In the genomic region with DNA sequence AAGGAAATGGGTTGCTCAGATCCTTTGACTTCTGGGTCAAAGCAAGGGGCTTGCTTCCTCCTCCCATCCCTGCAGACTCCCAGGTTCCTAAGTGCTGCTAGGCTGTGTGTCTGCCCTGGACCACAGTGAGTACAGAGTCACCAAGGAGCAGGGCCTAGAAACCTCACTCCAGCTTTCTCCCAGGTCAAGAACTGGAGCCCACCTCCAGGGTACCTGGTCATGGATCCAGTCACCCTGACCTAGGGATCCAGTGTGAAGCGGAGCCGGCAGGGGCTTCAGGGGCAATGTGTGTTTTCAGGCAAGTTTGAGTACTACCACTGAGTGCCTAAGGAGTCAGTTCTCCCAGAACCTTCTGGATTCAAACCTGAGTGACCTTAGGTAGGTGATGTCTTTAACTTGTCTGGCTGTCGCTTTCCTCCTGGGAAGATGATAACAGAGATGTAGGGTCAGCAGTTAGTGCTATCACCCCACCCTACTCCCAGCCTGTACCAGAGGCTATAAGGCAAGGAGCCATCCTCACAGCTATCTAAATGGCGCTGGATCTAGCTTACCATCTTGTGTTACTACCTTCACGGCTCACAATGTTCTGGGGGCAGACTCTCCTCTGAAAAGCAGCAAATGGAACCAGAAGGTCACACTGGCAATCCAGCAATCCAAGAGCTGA, we compare ENCODE assay signal across 26 mouse cellular contexts. TPM values are rescaled to one million over a fixed set of nuclear protein-coding genes. Genes with fewer than 3 reads are reported as not detected.
DNase-seq lines count a peak whose midpoint lies in the region; ATAC-seq and TF ChIP-seq lines count a peak whose summit lies in the region.
"Had no signal": no experiment of that assay in that cellular context is flagged by ENCODE, and none has a peak within 500 bp of the region (broad histone marks: within the 10 kb centered on the region; RNA-seq: fewer than 3 reads in every experiment).

No protein-coding gene starts in this region.

- no peak for ATAC-seq in heart, embryonic 13.5 days (ENCODE audit: extremely low read depth, insufficient number of reproducible peaks, low FRiP score, low TSS enrichment)
- ATAC-seq in heart, embryonic 12.5 days (ENCODE audit: insufficient number of reproducible peaks, low FRiP score) = no peak
- ATAC-seq in intestine, embryonic 14.5 days (replicated peaks; ENCODE audit: low FRiP score, low TSS enrichment, low read depth) = no peak
- ATAC-seq in intestine, postnatal 0 days = no peak
- ATAC-seq: CD4-positive, CD25-positive, alpha-beta regulatory T cell, adult 4 months; forebrain, embryonic 15.5 days; hindbrain, postnatal 0 days; inflammation-experienced regulatory T-cells, adult 6 months had no signal

- H3K27me3 ChIP-seq in heart, embryonic 13.5 days (replicated peaks) = peaks cover 57% of the 10 kb centered on the region
- peaks cover 43% of the 10 kb centered on the region for H3K27me3 ChIP-seq in heart, embryonic 12.5 days (replicated peaks)
- H3K27me3 ChIP-seq in intestine, embryonic 14.5 days (replicated peaks; ENCODE audit: control insufficient read depth, insufficient read depth, low read length) = peaks cover 72% of the 10 kb centered on the region
- H3K27me3 ChIP-seq in intestine, postnatal 0 days (replicated peaks; ENCODE audit: control insufficient read depth, insufficient read depth, low read length) = peaks cover 58% of the 10 kb centered on the region

- no peak overlapping the region for H3K4me2 ChIP-seq in heart, embryonic 13.5 days
- no peak overlapping the region for H3K4me2 ChIP-seq in heart, embryonic 12.5 days
- no peak overlapping the region for H3K4me2 ChIP-seq in intestine, embryonic 14.5 days (ENCODE audit: low read length)
- no peak overlapping the region for H3K4me2 ChIP-seq in intestine, postnatal 0 days (replicated peaks; ENCODE audit: low read depth)
- H3K4me2 ChIP-seq: embryonic facial prominence, embryonic 13.5 days; forebrain, embryonic 15.5 days; hindbrain, embryonic 14.5 days had no signal

- H3K27ac ChIP-seq in heart, embryonic 13.5 days (replicated peaks) = peak overlapping the region; percentile 32; the same call in 1 of the 2 replicates
- H3K27ac ChIP-seq in heart, embryonic 12.5 days (ENCODE audit: poor library complexity, severe bottlenecking) = no peak overlapping the region
- no peak overlapping the region for H3K27ac ChIP-seq in intestine, embryonic 14.5 days (ENCODE audit: low read depth)
- H3K27ac ChIP-seq in intestine, postnatal 0 days (ENCODE audit: low read depth, low read length) = no peak overlapping the region
- H3K27ac ChIP-seq: embryonic facial prominence, embryonic 13.5 days; forebrain, embryonic 15.5 days; hindbrain, embryonic 14.5 days; hindbrain, postnatal 0 days had no signal

- no peak overlapping the region for H3K4me3 ChIP-seq in heart, embryonic 13.5 days
- H3K4me3 ChIP-seq in heart, embryonic 12.5 days = no peak overlapping the region
- no peak overlapping the region for H3K4me3 ChIP-seq in intestine, embryonic 14.5 days (ENCODE audit: low read depth, low read length)
- no peak overlapping the region for H3K4me3 ChIP-seq in intestine, postnatal 0 days (ENCODE audit: low read depth, low read length)
- H3K4me3 ChIP-seq: embryonic facial prominence, embryonic 13.5 days; erythroblast, embryonic 14.5 days; forebrain, embryonic 15.5 days had no signal

- peaks cover 71% of the 10 kb centered on the region for H3K36me3 ChIP-seq in heart, embryonic 13.5 days
- H3K36me3 ChIP-seq in heart, embryonic 12.5 days = peaks cover 56% of the 10 kb centered on the region
- H3K36me3 ChIP-seq in intestine, embryonic 14.5 days (ENCODE audit: control insufficient read depth, insufficient read depth, low read length) = no peaks in the 10 kb centered on the region
- H3K36me3 ChIP-seq in intestine, postnatal 0 days (ENCODE audit: control insufficient read depth, insufficient read depth) = no peaks in the 10 kb centered on the region
- H3K36me3 ChIP-seq: embryonic facial prominence, embryonic 13.5 days; forebrain, embryonic 15.5 days had no signal

- 65% methylated on average over 5 of the region's 5 CpGs for WGBS in heart, embryonic 13.5 days
- 60% methylated on average over 5 of the region's 5 CpGs for WGBS in heart, embryonic 12.5 days
- WGBS in intestine, embryonic 14.5 days = 64% methylated on average over 5 of the region's 5 CpGs
- WGBS in intestine, postnatal 0 days = 68% methylated on average over 5 of the region's 5 CpGs

- H3K4me1 ChIP-seq in heart, embryonic 13.5 days = peaks cover 20% of the 10 kb centered on the region
- peaks cover 9% of the 10 kb centered on the region; the same call in 1 of the 2 replicates for H3K4me1 ChIP-seq in heart, embryonic 12.5 days (replicated peaks)
- no peaks in the 10 kb centered on the region for H3K4me1 ChIP-seq in intestine, embryonic 14.5 days (replicated peaks; ENCODE audit: control insufficient read depth, insufficient read depth, low read length)
- no peaks in the 10 kb centered on the region for H3K4me1 ChIP-seq in intestine, postnatal 0 days (replicated peaks; ENCODE audit: control insufficient read depth, insufficient read depth, low read length)

- peaks cover 9% of the 10 kb centered on the region for H3K9me3 ChIP-seq in heart, embryonic 13.5 days
- H3K9me3 ChIP-seq in heart, embryonic 12.5 days (replicated peaks) = peaks cover 7% of the 10 kb centered on the region
- 0 out of 2 replicates have a peak, but pooled peaks cover 3% of the 10 kb centered on the region for H3K9me3 ChIP-seq in intestine, embryonic 14.5 days (ENCODE audit: control insufficient read depth, low read length)
- H3K9me3 ChIP-seq in intestine, postnatal 0 days (ENCODE audit: control insufficient read depth) = 0 out of 2 replicates have a peak, but pooled peaks cover 6% of the 10 kb centered on the region
- H3K9me3 ChIP-seq: forebrain, embryonic 15.5 days had no signal

- peak; percentile 81 for DNase-seq in heart, adult 11 months
- DNase-seq in heart, adult 9 months (ENCODE audit: low spot score in 2 of 2) = no peak
- DNase-seq in intestine, embryonic 14.5 days (ENCODE audit: low spot score) = peak; percentile 43
- DNase-seq in kidney, adult 11 months = no peak
- DNase-seq: adrenal gland, postnatal 14 days; cerebellum, adult 11 months; cerebellum, adult 2 months; cerebellum, adult 9-11 months; cerebellum, postnatal 25 days; gastrocnemius, postnatal 10 days; gastrocnemius, postnatal 36 days; heart, postnatal 36 days; kidney, adult 18-20 months; kidney, adult 9 months had no signal

- peak overlapping the region; percentile 54; the same call in 1 of the 2 replicates for H3K9ac ChIP-seq in heart, embryonic 13.5 days
- no peak overlapping the region for H3K9ac ChIP-seq in heart, embryonic 12.5 days
- H3K9ac ChIP-seq in intestine, embryonic 14.5 days (ENCODE audit: low read length) = no peak overlapping the region
- H3K9ac ChIP-seq in intestine, postnatal 0 days (ENCODE audit: low read depth, low read length) = no peak overlapping the region
- H3K9ac ChIP-seq: embryonic facial prominence, embryonic 13.5 days; forebrain, embryonic 15.5 days; hindbrain, embryonic 14.5 days had no signal

- TF ChIP-seq CTCF in intestine, postnatal 0 days (IDR thresholded peaks at IDR 0.05; ENCODE audit: low read depth) = no peak

RNA-seq across cellular contexts. Expression of a gene that starts 10.4 kb away (rescaled TPM):
- 136 and 142 TPM in 2 replicates for polyA plus RNA-seq in heart, embryonic 13.5 days (2015; fragmentation: Nextera tagmentation; extraction: Ambion mirVana)
- 200 and 212 TPM in 2 replicates for polyA plus RNA-seq in heart, embryonic 12.5 days (2016; fragmentation: Nextera tagmentation; extraction: Ambion mirVana)
- 0.11 TPM in 1 of 2 replicates, not detected in the other for polyA plus RNA-seq in intestine, embryonic 14.5 days (2014; fragmentation: Nextera tagmentation; extraction: Ambion mirVana)
- polyA plus RNA-seq in intestine, postnatal 0 days (2015; fragmentation: Nextera tagmentation; extraction: Ambion mirVana) = 0.08 and 0.58 TPM in 2 replicates
- polyA plus RNA-seq: CD4-positive, CD25-positive, alpha-beta regulatory T cell, adult 4 months; cerebellum, adult 2 months; erythroblast, embryonic 14.5 days; forebrain, embryonic 15.5 days; hindbrain, embryonic 11.5 days; hindbrain, embryonic 14.5 days; hindbrain, postnatal 0 days; inflammation-experienced regulatory T-cells, adult 6 months; kidney, embryonic 16.5 days had no signal

RNA-seq across cellular contexts. Expression of a gene that starts 53.6 kb away (rescaled TPM):
- polyA plus RNA-seq in heart, embryonic 13.5 days (2015; fragmentation: Nextera tagmentation; extraction: Ambion mirVana) = 56.6 and 60.5 TPM in 2 replicates
- polyA plus RNA-seq in heart, embryonic 12.5 days (2016; fragmentation: Nextera tagmentation; extraction: Ambion mirVana) = 51.1 and 51.9 TPM in 2 replicates
- 44.3 and 51.2 TPM in 2 replicates for polyA plus RNA-seq in intestine, embryonic 14.5 days (2014; fragmentation: Nextera tagmentation; extraction: Ambion mirVana)
- polyA plus RNA-seq in intestine, postnatal 0 days (2015; fragmentation: Nextera tagmentation; extraction: Ambion mirVana) = 29.7 and 30.7 TPM in 2 replicates

Comparison
In these comparisons a context has a peak if more than half of its experiments do, and no peak if none do; other contexts are left out.
1. DNase-seq: peak in heart, adult 11 months (single experiment) and intestine, embryonic 14.5 days (single experiment); none in heart, adult 9 months (0 of 2) and kidney, adult 11 months (single experiment).
2. RNA of a gene that starts 10.4 kb away (polyA plus RNA-seq): 200 to 212 TPM in heart, embryonic 12.5 days and 136 to 142 TPM in heart, embryonic 13.5 days; 0.11 TPM in intestine, embryonic 14.5 days and 0.08 to 0.58 TPM in intestine, postnatal 0 days; every median in the first group is over 10 times any median in the second.